Mouse (Mus musculus): ENCODE results near the gene Aldoart2.
"Not testable (repeated sequence)": the region's sequence is repeated elsewhere in the genome, so short reads cannot be mapped to it uniquely, and the experiment has no call there.

Aldoart2 gene

DNA sequence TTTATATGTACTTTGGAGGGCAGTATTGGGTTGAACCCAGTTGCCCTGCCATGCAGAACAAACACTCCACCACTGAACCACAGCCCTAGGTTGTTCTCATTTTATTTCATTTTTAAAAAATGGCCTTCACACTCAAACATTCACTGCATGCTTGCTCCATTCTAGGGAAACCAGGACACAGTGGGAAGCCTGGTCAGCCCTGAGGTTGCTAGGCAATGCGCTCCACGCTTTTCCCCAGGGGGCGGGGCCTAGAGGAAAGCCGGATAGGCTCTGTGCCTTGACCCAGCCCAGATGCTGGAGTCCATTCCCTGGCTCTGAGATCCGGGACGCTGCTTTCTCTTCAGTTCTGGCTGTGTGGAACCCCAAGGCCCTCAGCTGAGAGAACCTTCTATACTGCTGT is 8.8 kb downstream of the Aldoart2 start:
- no peak for DNase-seq (ENCODE audit: low spot score)

DNA sequence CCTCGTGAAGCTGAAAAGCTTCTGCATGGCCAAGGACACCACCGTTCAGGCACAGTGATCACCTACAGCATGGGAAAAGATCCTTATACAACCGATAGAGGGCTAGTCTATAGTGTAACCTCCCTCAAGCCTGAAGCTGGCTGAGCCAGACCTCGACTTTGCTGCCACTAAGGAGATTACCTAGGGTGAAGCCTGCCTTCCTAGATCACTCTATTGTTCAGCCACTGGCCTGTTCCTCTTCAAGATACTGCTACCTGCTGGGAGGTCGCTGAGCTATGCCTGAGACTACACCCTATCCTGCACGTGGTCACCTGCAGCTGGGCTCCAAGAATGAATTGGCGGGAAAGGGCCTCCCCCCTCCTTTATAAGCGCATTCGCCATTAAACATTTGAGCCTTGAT is 21.9 kb downstream of the Aldoart2 start:
- not testable (repeated sequence) for DNase-seq (ENCODE audit: low spot score)

DNA sequence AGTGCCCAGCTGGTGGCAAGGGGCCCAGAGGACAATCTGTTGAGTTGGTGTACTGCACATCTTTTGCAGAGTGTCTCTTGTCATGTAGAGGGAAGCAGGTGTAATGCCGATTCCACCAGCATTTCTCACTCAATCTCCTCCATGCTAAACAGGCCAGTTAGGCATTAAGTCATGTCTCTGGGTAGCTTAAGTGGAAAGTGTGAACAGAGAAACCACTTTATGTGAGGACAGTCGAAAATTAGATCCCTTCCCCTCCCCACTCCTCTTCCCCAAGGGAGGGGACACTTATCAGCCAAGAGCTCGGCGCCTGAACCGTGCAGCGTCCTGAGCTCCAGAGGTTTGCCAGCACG is 33.5 kb downstream of the Aldoart2 start:
- DNase-seq (ENCODE audit: low spot score), result no peak

DNA sequence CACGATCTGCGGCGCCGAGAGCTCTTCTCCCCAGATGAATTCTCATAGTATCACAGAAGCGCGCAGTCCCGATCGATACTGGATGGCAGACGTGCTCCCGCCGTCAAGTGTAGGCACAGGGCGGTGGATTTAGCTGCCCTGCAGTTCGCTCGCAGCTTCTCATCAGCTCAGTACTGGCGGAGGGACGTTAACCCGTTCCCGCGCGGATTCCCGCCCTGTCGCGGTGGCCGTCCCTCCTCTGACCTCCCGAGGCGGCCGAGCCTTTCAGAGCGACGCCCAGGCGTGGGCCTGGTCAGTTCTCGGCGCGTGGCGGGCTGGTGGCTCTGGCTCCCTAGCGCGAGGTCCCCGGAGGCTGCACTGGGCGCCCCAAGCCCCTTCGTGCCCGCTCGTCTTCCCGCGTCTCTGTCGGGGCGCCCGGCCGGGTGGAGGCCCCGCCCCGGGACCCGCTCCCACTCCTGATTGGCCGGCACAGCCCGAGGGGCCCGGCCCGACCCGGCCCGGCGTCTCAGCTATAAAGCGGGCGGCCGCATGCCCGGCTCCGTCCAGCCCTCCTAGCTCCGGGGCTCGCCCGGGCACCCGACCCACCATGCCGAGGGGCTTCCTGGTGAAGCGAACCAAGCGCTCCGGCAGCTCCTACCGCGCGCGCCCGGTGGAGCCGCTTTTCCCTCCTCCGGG is 34.0 kb downstream of the Aldoart2 start, which contains the start of gene Insm2:
Gene Insm2 (plus strand): TSS at position 541 of the 675 bp plus-strand sequence.
- no peak for DNase-seq (ENCODE audit: low spot score)

DNA sequence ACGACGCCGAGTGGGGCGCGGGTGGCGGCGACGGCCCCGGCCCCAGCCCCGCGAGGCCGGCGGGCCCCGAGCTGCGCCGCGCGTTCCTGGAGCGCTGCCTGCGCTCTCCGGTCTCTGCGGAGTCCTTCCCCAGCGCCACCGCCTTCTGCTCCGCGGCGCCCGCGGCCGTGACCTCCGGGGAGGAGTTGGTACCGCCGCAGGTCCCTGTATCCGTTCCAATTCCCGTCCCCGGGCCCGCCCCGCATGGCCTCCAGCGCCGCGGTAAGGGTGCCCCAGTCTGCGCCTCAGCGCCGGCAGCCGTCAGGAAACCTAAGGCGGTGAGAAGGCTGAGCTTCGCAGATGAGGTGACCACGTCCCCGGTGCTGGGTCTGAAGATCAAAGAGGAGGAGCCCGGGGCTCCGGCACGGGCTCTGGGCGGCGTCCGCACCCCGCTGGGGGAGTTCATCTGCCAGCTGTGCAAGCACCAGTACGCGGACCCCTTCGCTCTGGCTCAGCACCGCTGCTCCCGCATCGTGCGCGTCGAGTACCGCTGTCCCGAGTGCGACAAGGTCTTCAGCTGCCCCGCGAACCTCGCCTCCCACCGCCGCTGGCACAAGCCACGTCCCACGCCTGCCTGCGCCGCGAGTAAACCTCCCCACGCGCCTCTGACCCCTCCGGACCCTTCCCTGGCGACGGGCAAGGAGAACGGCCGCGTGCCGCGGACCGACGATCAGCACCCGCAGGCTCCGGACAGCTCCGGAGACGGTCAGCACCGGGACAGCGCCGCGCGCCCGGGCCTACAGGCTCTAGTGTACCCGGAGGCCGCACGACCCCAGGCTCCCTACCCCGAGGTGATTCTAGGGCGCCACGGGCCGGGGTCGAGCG is 34.8 kb downstream of the Aldoart2 start:
- DNase-seq (ENCODE audit: low spot score), result no peak

DNA sequence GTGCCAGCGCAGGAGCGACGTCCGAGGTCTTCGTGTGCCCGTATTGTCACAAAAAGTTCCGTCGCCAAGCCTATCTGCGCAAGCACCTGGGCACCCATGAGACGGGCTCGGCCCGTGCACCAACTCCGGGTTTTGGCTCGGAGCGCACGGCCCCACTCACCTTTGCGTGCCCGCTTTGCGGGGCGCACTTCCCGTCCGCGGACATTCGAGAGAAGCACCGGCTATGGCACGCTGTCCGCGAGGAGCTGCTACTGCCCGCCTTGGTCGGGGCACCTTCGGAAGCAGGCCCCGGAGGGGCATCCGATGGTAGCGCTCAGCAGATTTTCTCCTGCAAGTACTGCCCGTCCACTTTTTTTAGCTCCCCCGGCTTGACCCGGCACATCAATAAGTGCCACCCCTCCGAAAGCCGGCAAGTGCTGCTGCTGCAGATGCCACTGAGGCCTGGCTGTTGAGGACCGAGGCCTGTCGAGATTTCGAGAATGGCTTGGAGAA is 35.5 kb downstream of the Aldoart2 start:
- DNase-seq (ENCODE audit: low spot score), result no peak

DNA sequence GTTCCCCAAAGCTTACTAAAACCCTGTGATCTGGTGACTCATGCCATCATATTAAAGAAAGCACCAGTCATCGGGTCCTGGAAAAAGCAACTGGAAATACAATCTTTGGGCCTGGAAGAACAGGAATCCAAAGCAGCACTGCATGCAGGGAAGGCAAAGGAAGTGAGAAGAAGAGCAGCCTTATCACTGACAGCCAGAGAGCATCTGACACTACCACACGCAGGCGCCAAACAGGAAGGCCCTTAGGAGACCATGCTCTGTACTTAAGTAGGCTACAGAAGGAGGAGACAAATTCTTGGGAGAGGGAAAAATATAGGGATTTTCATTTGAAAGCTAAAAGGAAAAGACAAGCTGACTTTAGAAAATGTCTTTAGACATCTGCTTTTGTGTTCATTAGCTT is 39.4 kb downstream of the Aldoart2 start:
- no peak for DNase-seq (ENCODE audit: low spot score)

DNA sequence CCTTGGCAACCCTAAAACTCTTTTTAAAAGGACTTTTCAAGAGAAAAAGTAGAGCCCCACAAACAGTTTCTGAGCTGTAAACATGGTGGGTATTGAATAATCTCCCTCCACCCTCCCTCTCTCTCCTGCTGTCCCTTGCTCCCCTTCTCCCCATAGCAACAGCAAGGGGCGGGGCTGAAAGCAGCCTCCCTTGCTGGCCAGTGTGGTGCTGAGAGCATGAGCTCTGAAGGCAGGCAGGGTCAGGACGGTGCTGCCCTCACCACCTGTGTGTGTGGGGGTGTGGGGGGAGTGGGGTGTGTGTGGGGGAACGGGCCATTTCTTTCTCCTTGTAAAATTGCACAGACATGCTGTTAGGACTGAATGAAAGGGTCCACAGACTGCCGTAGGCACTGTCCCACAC is 42.9 kb downstream of the Aldoart2 start:
- DNase-seq (ENCODE audit: low spot score), result no peak

DNA sequence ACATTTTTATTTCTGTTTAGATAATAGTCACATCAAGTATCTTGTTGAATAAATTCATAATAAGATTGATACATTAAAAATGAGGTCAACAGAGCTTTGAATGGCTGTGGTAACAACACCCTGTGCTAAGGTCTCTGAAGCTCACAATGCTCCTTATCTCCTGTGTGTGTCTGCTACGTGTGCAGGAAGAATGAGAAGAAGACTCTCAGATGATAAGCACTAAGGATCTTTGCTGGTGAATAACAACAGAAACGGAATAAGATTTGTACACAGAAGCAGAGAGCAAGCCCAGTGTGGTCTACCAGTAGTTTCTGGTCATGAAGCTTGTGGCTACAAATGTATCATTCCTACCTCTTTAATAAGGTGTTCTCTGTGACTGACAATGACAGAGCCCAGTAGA is 45.8 kb downstream of the Aldoart2 start:
- DNase-seq (ENCODE audit: low spot score), result no peak
